Mouse (Mus musculus): ENCODE measurements around the gene Ppp3r1. TPM values are rescaled to one million over a fixed set of nuclear protein-coding genes. Genes with fewer than 3 reads are reported as not detected.
A peak's percentile ranks its signal among the peaks of the same experiment; 100 is the strongest.
"Not testable (repeated sequence)": the region's sequence is repeated elsewhere in the genome, so short reads cannot be mapped to it uniquely, and the experiment has no call there.

Gene Ppp3r1
- total RNA-seq, 2 experiments from 2014 or later, result 164 to 178 TPM

DNA sequence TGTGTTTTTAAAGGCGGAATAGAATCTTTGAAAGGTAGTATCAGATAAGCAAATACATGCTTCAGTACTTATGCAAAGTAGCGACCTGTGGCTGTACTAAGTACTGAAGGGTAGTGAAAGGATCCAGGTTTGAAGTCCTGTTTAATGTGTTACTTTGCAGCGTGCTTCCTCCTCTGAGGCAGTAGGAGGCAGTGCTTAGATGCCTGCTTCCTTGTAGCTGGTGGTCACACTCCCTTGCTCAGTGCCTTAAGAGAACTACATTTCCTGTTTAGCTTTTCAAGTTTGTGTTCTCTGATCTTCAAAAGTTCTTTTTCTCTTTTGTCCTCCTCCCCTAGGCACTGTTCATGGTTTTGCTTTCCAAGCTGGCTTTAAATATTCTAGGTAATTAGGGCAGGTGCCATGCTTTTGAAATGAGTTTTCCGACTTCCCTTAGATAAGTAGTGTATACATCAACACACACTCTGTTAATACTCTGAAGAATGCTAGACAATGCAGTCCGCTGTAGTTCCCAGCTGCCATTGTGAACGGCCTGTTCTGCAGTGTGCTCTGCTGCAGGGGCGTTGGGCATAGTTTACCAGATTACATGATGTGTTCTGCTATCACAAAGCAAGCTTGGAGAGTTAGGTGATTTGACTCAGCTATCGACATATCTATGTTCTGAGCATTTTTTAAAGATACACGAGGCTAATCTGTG is 33.2 kb downstream of the Ppp3r1 start:
- DNase-seq, result no peak
- intact Hi-C loops (cut with DNase I; ENCODE audit: low total_unique reads), result no loop called here

GRCm38 (mm10) chr11:17199170-17199569 is 40.1 kb downstream of the Ppp3r1 start:
- intact Hi-C loops (cut with DNase I; ENCODE audit: low total_unique reads), result no loop called here
- no peak for DNase-seq

GRCm38 (mm10) chr11:17199840-17200501 is 40.9 kb downstream of the Ppp3r1 start:
- intact Hi-C loops (cut with DNase I; ENCODE audit: low total_unique reads), result loop anchor here (10.0 kb wide), 1 partner anchor 115 kb away; no protein-coding TSS in a partner anchor
- DNase-seq, result no peak

DNA sequence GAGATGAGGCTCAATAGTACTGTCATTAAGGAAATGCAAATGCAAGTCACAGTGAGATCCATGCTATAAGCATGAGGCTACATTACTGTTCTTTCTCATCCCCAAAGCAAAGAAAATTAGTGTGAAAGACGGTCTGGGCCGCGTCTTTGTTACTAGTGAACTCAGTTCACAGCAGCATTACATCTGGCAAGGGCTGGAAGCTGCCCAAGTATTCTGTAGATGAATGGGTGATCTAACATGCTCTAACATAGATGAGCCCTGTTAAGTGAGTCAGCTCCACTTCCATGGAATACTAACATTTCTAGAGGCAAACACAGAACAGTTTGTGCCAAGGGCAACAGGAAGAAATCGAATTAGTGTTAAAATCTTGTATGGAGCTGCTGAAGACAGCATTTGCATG is 41.9 kb downstream of the Ppp3r1 start:
- intact Hi-C loops (cut with DNase I; ENCODE audit: low total_unique reads), result loop anchor here (10.0 kb wide), 1 partner anchor 116 kb away; no protein-coding TSS in a partner anchor
- DNase-seq, result no peak

- no peak for DNase-seq
- intact Hi-C loops (cut with DNase I; ENCODE audit: low total_unique reads), result loop anchor here (10.0 kb wide), 1 partner anchor 118 kb away; no protein-coding TSS in a partner anchor
Measured at GRCm38 (mm10) chr11:17202481-17202880, 43.4 kb downstream of the Ppp3r1 start.

GRCm38 (mm10) chr11:17211258-17212140 is 52.4 kb downstream of the Ppp3r1 start, which contains the start of gene Pno1:
Gene Pno1, minus strand, starts transcription at chr11:17211568.
- intact Hi-C loops (cut with DNase I; ENCODE audit: low total_unique reads), result loop anchor here (10.0 kb wide), 1 partner anchor 47 kb away; no protein-coding TSS in a partner anchor

DNA sequence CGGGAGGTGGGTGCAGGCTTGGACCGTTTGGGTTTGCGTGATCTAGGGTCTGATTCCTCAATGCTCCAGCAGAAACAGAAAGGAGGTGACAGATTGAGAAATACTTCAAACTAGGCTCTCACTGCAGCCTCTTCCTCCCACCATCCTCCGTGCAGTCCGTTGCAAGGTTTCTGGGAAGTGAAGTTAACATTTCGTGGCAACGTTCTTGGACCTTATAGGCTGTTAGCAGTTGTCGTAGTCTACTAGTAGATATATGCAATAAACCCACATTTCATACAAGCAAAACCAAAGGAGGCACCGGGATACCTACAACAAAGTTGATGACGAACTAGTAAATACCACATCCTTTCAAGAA is 53.1 kb downstream of the Ppp3r1 start:
- intact Hi-C loops (cut with DNase I; ENCODE audit: low total_unique reads), result loop anchor here (10.0 kb wide), 1 partner anchor 47 kb away; no protein-coding TSS in a partner anchor
- no peak for DNase-seq

More at GRCm38 (mm10) chr11:17211258-17212140, 52.4 kb downstream of the Ppp3r1 start, which contains the start of gene Pno1:
- DNase-seq, result peak; percentile 98

- no peak for DNase-seq
- intact Hi-C loops (cut with DNase I; ENCODE audit: low total_unique reads), result loop anchor here (10.0 kb wide), 1 partner anchor 48 kb away; no protein-coding TSS in a partner anchor
Measured at GRCm38 (mm10) chr11:17212903-17213509, 53.9 kb downstream of the Ppp3r1 start.

DNA sequence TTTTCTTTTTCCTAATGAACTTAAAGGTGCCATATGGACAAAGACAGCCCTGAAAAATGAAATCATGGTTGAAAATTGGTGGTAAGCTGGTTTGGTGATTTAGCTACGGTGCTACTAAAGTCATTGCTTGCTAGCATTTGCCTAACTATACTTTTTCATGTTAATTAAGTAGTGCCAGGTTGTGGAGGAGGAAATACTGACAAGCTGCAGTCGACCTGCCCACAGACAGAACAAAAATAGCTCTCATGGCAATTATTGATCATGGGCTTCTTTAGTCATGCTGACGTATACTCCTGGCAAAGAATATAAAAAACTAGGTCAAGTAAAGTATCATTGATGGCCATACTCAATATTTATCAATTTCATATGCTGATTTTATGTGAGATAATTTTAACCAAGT is 56.4 kb downstream of the Ppp3r1 start:
- intact Hi-C loops (cut with DNase I; ENCODE audit: low total_unique reads), result loop anchor here (10.0 kb wide), 1 partner anchor 51 kb away; no protein-coding TSS in a partner anchor
- no peak for DNase-seq

- intact Hi-C loops (cut with DNase I; ENCODE audit: low total_unique reads), result no loop called here
- DNase-seq, result no peak
Measured at GRCm38 (mm10) chr11:17221126-17221525, 62.1 kb downstream of the Ppp3r1 start.

DNA sequence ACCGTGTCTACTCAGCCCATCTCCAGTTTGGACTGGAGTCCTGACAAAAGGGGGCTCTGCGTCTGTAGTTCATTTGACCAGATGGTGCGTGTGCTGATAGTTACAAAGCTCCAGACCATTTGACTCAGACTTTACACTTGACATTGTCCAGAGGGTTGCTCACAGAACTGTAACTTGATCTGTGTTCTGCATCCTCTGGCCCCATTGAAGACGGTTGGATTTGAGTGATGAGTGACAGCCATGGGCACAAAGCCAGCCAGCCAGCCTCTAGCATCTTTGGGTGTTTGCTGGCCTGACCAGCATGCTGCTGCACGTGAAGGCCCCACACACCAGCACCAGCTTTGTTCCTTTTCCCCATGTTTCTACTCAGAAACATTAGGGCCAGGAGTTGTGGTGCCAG is 73.7 kb downstream of the Ppp3r1 start:
- intact Hi-C loops (cut with DNase I; ENCODE audit: low total_unique reads), result no loop called here
- no peak for DNase-seq

- intact Hi-C loops (cut with DNase I; ENCODE audit: low total_unique reads), result no loop called here
- DNase-seq, result no peak
Measured at GRCm38 (mm10) chr11:17236449-17237037, 77.5 kb downstream of the Ppp3r1 start.

DNA sequence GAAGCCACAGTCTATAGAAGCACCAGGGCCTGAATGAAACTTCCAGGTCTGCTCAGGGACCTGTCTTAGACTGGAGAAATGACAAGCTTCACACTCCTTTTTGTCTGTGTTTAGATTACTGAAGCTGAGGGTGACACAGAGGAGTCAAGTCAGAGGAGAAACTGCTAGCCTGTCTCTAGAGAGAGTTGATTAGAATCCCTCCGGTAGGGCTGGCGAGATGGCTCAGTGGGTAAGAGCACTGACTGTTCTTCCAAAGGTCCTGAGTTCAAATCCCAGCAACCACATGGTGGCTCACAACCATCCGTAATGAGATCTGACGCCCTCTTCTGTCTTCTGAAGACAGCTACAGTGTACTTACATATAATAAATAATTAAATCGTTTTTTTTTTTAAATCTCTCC is 79.5 kb downstream of the Ppp3r1 start:
- DNase-seq; intact Hi-C loops (cut with DNase I; ENCODE audit: low total_unique reads): not testable (repeated sequence)

- DNase-seq, result no peak
- intact Hi-C loops (cut with DNase I; ENCODE audit: low total_unique reads), result no loop called here
Measured at GRCm38 (mm10) chr11:17248715-17249114, 89.7 kb downstream of the Ppp3r1 start.

Other genes with a start within 250 kb of the Ppp3r1 start
- under 1 TPM; 0.16 to 0.42 TPM for gene Fbxo48, start 207.9 kb upstream of the Ppp3r1 start, total RNA-seq (2021)
- gene Cnrip1, start 107.7 kb upstream of the Ppp3r1 start, total RNA-seq (2021), result 1 to 10 TPM; 6.9 to 7.7 TPM
- gene Plek, start 106.9 kb upstream of the Ppp3r1 start, total RNA-seq (2021), result 1 to 10 TPM; 1.6 to 1.9 TPM
- gene Wdr92, start 22.8 kb downstream of the Ppp3r1 start, total RNA-seq (2021), result 1 to 10 TPM; 5.0 to 6.6 TPM
- gene Pno1, start 52.3 kb downstream of the Ppp3r1 start, total RNA-seq (2021), result 10 to 100 TPM; 43.3 to 45.4 TPM
- gene C1d, start 98.3 kb downstream of the Ppp3r1 start, total RNA-seq (2021), result 10 to 100 TPM; 31.9 to 39.3 TPM

Measured in gastrocnemius, postnatal 14 days (tissue).